10 mouse cellular contexts compared by ENCODE assay signal in genomic region chr5:97090034-97090784, GRCm38 (mm10). TPM values are rescaled to one million over a fixed set of nuclear protein-coding genes. Genes with fewer than 3 reads are reported as not detected.
DNase-seq lines count a peak whose midpoint lies in the region; ATAC-seq and TF ChIP-seq lines count a peak whose summit lies in the region.
"Had no signal": no experiment of that assay in that cellular context is flagged by ENCODE, and none has a peak within 500 bp of the region (broad histone marks: within the 10 kb centered on the region; RNA-seq: fewer than 3 reads in every experiment).

No protein-coding gene starts in this region.

- H3K27me3 ChIP-seq in midbrain, postnatal 0 days (ENCODE audit: insufficient read depth, low read length) = no peaks in the 10 kb centered on the region
- H3K27me3 ChIP-seq in midbrain, embryonic 14.5 days (ENCODE audit: control insufficient read depth, insufficient read depth, low read length) = no peaks in the 10 kb centered on the region
- no peaks in the 10 kb centered on the region for H3K27me3 ChIP-seq in limb, embryonic 14.5 days (ENCODE audit: control insufficient read depth, insufficient read depth, low read length)
- H3K27me3 ChIP-seq in stomach, postnatal 0 days (ENCODE audit: control insufficient read depth, insufficient read depth, low read length) = no peaks in the 10 kb centered on the region
- H3K27me3 ChIP-seq: heart, embryonic 15.5 days had no signal

- TF ChIP-seq CTCF in midbrain, postnatal 0 days (IDR thresholded peaks at IDR 0.05) = no peak
- no peak for TF ChIP-seq CTCF in stomach, postnatal 0 days (IDR thresholded peaks at IDR 0.05; ENCODE audit: low read depth)

- H3K9ac ChIP-seq in midbrain, postnatal 0 days (replicated peaks; ENCODE audit: low read length, poor library complexity, severe bottlenecking) = no peak overlapping the region
- H3K9ac ChIP-seq in midbrain, embryonic 14.5 days (replicated peaks; ENCODE audit: low read length) = no peak overlapping the region
- no peak overlapping the region for H3K9ac ChIP-seq in limb, embryonic 14.5 days (ENCODE audit: low read depth, low read length, severe bottlenecking)
- no peak overlapping the region for H3K9ac ChIP-seq in stomach, postnatal 0 days (ENCODE audit: low read length)
- H3K9ac ChIP-seq: heart, embryonic 15.5 days had no signal

- H3K4me3 ChIP-seq in midbrain, postnatal 0 days (ENCODE audit: low read depth, low read length) = no peak overlapping the region
- H3K4me3 ChIP-seq in midbrain, embryonic 14.5 days (replicated peaks; ENCODE audit: low read depth, low read length) = no peak overlapping the region
- no peak overlapping the region for H3K4me3 ChIP-seq in limb, embryonic 14.5 days (replicated peaks; ENCODE audit: low read length)
- H3K4me3 ChIP-seq in stomach, postnatal 0 days (ENCODE audit: low read depth, low read length) = no peak overlapping the region
- H3K4me3 ChIP-seq: heart, embryonic 15.5 days had no signal

- ATAC-seq in midbrain, postnatal 0 days (ENCODE audit: low FRiP score) = peak; percentile 18; the same call in 1 of the 2 replicates
- ATAC-seq in midbrain, embryonic 14.5 days (ENCODE audit: low FRiP score, low TSS enrichment) = no peak
- ATAC-seq in limb, embryonic 14.5 days (ENCODE audit: low FRiP score, low read depth) = peak; percentile 86
- peak; percentile 54; the same call in 1 of the 2 replicates for ATAC-seq in stomach, postnatal 0 days (ENCODE audit: low FRiP score, low TSS enrichment)
- no peak for ATAC-seq in granulocyte monocyte progenitor cell, adult 5-6 weeks (replicated peaks; ENCODE audit: poor library complexity, severe bottlenecking)
- ATAC-seq: hindbrain, postnatal 0 days had no signal

- H3K27ac ChIP-seq in midbrain, postnatal 0 days (ENCODE audit: low read depth, low read length) = no peak overlapping the region
- H3K27ac ChIP-seq in midbrain, embryonic 14.5 days (replicated peaks; ENCODE audit: low read depth, low read length) = no peak overlapping the region
- no peak overlapping the region for H3K27ac ChIP-seq in limb, embryonic 14.5 days (replicated peaks; ENCODE audit: low read depth, low read length)
- H3K27ac ChIP-seq in stomach, postnatal 0 days (replicated peaks) = no peak overlapping the region; the same call in 1 of the 2 replicates
- H3K27ac ChIP-seq: heart, embryonic 15.5 days; hindbrain, postnatal 0 days had no signal

- peak; percentile 16 for DNase-seq in adrenal gland, postnatal 10 days
- no peak for DNase-seq in adrenal gland, adult 2 months
- DNase-seq in midbrain, postnatal 0 days (ENCODE audit: low spot score) = no peak
- DNase-seq in midbrain, embryonic 14.5 days = no peak
- peak; percentile 35 for DNase-seq in limb, embryonic 14.5 days (ENCODE audit: low spot score)
- DNase-seq in stomach, postnatal 0 days (ENCODE audit: low spot score) = no peak
- no peak for DNase-seq in layer of hippocampus, adult 18-20 months (ENCODE audit: low spot score in 2 of 2)

- no peaks in the 10 kb centered on the region for H3K4me1 ChIP-seq in midbrain, postnatal 0 days (ENCODE audit: insufficient read depth, low read length)
- H3K4me1 ChIP-seq in midbrain, embryonic 14.5 days (ENCODE audit: control insufficient read depth, insufficient read depth, low read length) = no peaks in the 10 kb centered on the region
- no peaks in the 10 kb centered on the region for H3K4me1 ChIP-seq in limb, embryonic 14.5 days (ENCODE audit: control insufficient read depth, insufficient read depth, low read length)
- H3K4me1 ChIP-seq in stomach, postnatal 0 days (replicated peaks; ENCODE audit: control insufficient read depth, insufficient read depth) = no peaks in the 10 kb centered on the region

- no peaks in the 10 kb centered on the region for H3K9me3 ChIP-seq in midbrain, postnatal 0 days (ENCODE audit: low read length)
- H3K9me3 ChIP-seq in midbrain, embryonic 14.5 days (ENCODE audit: control insufficient read depth, low read length) = no peaks in the 10 kb centered on the region
- no peaks in the 10 kb centered on the region for H3K9me3 ChIP-seq in limb, embryonic 14.5 days (ENCODE audit: control insufficient read depth, low read length)
- no peaks in the 10 kb centered on the region for H3K9me3 ChIP-seq in stomach, postnatal 0 days (ENCODE audit: control insufficient read depth, low read length)
- H3K9me3 ChIP-seq: heart, embryonic 15.5 days had no signal

- TF ChIP-seq EP300 in stomach, postnatal 0 days (optimal IDR thresholded peaks at IDR 0.05) = no peak

- no peak overlapping the region for H3K4me2 ChIP-seq in midbrain, postnatal 0 days (ENCODE audit: low read depth, low read length, poor library complexity, severe bottlenecking)
- H3K4me2 ChIP-seq in midbrain, embryonic 14.5 days (ENCODE audit: low read length) = no peak overlapping the region
- no peak overlapping the region for H3K4me2 ChIP-seq in limb, embryonic 14.5 days (replicated peaks; ENCODE audit: low read depth, low read length, severe bottlenecking)
- H3K4me2 ChIP-seq in stomach, postnatal 0 days (replicated peaks; ENCODE audit: low read depth) = no peak overlapping the region
- H3K4me2 ChIP-seq: heart, embryonic 15.5 days had no signal

- peaks cover 15% of the 10 kb centered on the region for H3K36me3 ChIP-seq in midbrain, postnatal 0 days (ENCODE audit: insufficient read depth, low read length)
- H3K36me3 ChIP-seq in midbrain, embryonic 14.5 days (ENCODE audit: control insufficient read depth, insufficient read depth, low read length) = peaks cover 35% of the 10 kb centered on the region
- H3K36me3 ChIP-seq in limb, embryonic 14.5 days (ENCODE audit: control insufficient read depth, insufficient read depth, low read length) = peaks cover 20% of the 10 kb centered on the region
- H3K36me3 ChIP-seq in stomach, postnatal 0 days (ENCODE audit: control insufficient read depth, insufficient read depth, low read length) = peaks cover 6% of the 10 kb centered on the region; the same call in 1 of the 2 replicates

- TF ChIP-seq POLR2A in limb, embryonic 14.5 days (IDR thresholded peaks at IDR 0.05; ENCODE audit: borderline replicate concordance, extremely low read depth, insufficient read depth, insufficient read length) = no peak

- WGBS in midbrain, postnatal 0 days = 58% methylated on average over 6 of the region's 6 CpGs
- 66% methylated on average over 6 of the region's 6 CpGs for WGBS in midbrain, embryonic 14.5 days
- 60% methylated on average over 6 of the region's 6 CpGs for WGBS in limb, embryonic 14.5 days
- 63% methylated on average over 6 of the region's 6 CpGs for WGBS in stomach, postnatal 0 days

RNA-seq across cellular contexts. Expression of gene Paqr3, which starts 21.2 kb away (rescaled TPM):
- 1 to 10 TPM; 2.5 to 3.8 TPM for total RNA-seq in adrenal gland, postnatal 10 days (2021)
- 1 to 10 TPM; 3.3 to 4.2 TPM for total RNA-seq in adrenal gland, adult 2 months (2021)
- 4.8 and 5.2 TPM in 2 replicates for polyA plus RNA-seq in adrenal gland, adult 2 months (2012; rRNA removed)
- 47.4 and 51.8 TPM in 2 replicates for total RNA-seq in midbrain, postnatal 0 days (2014; rRNA removed)
- polyA plus RNA-seq in midbrain, postnatal 0 days (2015; fragmentation: Nextera tagmentation; extraction: Ambion mirVana) = 12.1 and 12.8 TPM in 2 replicates
- polyA plus RNA-seq in midbrain, embryonic 14.5 days (2014; fragmentation: Nextera tagmentation; extraction: Ambion mirVana) = 25.8 and 26.9 TPM in 2 replicates
- 5.0 and 8.7 TPM in 2 replicates for polyA plus RNA-seq in limb, embryonic 14.5 days (2012; rRNA removed)
- polyA plus RNA-seq in limb, embryonic 14.5 days (2014; fragmentation: Nextera tagmentation; extraction: Ambion mirVana) = 3.9 and 4.6 TPM in 2 replicates
- polyA plus RNA-seq in stomach, postnatal 0 days (2015; fragmentation: Nextera tagmentation; extraction: Ambion mirVana) = 1.2 and 1.4 TPM in 2 replicates
- 10 to 100 TPM; 28.6 to 31.0 TPM for total RNA-seq in layer of hippocampus, adult 18-20 months (2021)
- total RNA-seq in granulocyte monocyte progenitor cell, adult 5-6 weeks (2014; fragmentation: Nextera tagmentation) = 2.7 and 15.3 TPM in 2 replicates
- 2.0 and 3.4 TPM in 2 replicates for total RNA-seq in granulocyte monocyte progenitor cell, adult 5-6 weeks (2017)

Comparison
In these comparisons a context has a peak if more than half of its experiments do, and no peak if none do; other contexts are left out.
1. DNase-seq: peak in adrenal gland, postnatal 10 days (single experiment) and limb, embryonic 14.5 days (single experiment); none in adrenal gland, adult 2 months (single experiment), midbrain, postnatal 0 days (single experiment), midbrain, embryonic 14.5 days (single experiment), stomach, postnatal 0 days (single experiment) and layer of hippocampus, adult 18-20 months (0 of 2).
2. ATAC-seq: peak in midbrain, postnatal 0 days (single experiment), limb, embryonic 14.5 days (single experiment) and stomach, postnatal 0 days (single experiment); none in midbrain, embryonic 14.5 days (single experiment) and granulocyte monocyte progenitor cell, adult 5-6 weeks (single experiment).